Mouse (Mus musculus): Measurements from ENCODE around the gene Cym. TPM values are rescaled to one million over a fixed set of nuclear protein-coding genes. Genes with fewer than 3 reads are reported as not detected.

Gene Cym
- polyA plus RNA-seq, 1 experiment, result 0.10 TPM

DNA sequence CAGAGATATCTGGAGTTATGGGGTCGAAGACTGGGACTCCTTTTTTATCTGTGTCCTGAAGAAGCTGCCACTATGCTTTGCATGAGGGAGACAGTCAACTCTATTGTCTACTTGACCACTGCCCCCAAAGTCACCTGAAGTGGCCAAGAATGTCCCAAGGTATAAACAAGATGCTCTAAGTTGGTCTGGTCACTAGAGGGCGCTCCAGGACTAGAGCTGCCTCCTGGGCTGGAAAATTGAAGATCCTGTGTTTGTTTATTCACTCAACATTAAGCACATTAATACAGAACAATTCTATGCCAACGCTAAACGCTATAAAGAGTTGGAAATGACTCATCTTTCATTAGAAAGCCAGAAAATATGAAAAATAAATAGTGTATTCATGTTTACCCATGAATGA lies 15.5 kb downstream of the Cym start:
- TF ChIP-seq CTCF (IDR thresholded peaks at IDR 0.05; ENCODE audit: extremely low read depth, insufficient read depth, low read length) (peak; percentile 95), POLR2A (IDR thresholded peaks at IDR 0.05; ENCODE audit: extremely low read depth, insufficient read depth, low read length) (no peak)
- Histone ChIP-seq H3K4me3 (ENCODE audit: insufficient read depth, low read length) (no peak overlapping the region), H3K4me1 (ENCODE audit: control insufficient read depth, insufficient read depth, low read length) (peaks cover 7% of the 10 kb centered on the region), H3K27ac (ENCODE audit: insufficient read depth, low read length) (no peak overlapping the region)

DNA sequence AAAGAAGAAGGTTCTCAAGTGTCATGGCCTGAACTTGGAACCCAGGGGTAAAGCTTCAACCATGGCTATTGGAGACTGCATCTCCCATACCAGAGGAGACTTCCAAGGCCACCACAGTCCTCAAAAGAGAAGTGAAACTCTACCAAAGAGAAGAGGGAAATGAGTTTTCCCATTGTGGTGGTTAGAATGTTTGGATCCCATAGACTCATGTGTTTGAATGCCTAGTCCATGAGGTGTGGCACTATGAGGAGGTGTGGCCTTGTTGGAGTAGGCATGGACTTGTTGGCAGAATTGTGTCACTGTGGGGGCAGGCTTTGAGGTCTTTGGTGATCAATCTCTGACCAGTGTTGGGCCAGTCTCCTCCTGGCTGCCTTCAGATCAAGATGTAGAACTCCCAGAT lies 16.4 kb downstream of the Cym start:
- TF ChIP-seq POLR2A (IDR thresholded peaks at IDR 0.05; ENCODE audit: extremely low read depth, insufficient read depth, low read length), result no peak
- no peak for TF ChIP-seq CTCF (IDR thresholded peaks at IDR 0.05; ENCODE audit: extremely low read depth, insufficient read depth, low read length)
- Histone ChIP-seq H3K27ac (ENCODE audit: insufficient read depth, low read length) (no peak overlapping the region), H3K4me1 (ENCODE audit: control insufficient read depth, insufficient read depth, low read length) (peaks cover 7% of the 10 kb centered on the region), H3K4me3 (ENCODE audit: insufficient read depth, low read length) (no peak overlapping the region)

DNA sequence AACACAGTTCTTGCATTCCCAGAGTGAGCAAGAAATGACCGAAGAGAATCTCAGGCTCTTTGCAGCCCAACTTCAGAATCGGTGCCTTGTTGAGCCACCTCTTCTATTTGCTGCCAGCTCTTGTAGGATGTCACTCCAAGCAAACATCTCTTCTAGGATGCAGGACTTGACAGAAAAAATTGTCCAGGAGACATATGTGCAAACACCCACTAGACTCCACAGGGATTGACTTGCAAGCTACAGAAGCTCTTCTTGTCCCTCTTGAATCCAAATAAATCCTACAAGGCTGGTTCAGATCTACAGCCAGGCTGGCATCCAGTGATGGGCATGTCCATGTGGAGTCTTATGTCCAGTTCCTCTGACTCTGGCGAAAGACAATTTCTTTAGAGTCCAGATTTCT lies 17.1 kb downstream of the Cym start:
- no peak overlapping the region for H3K4me3 ChIP-seq (ENCODE audit: insufficient read depth, low read length)
- no peak overlapping the region for H3K27ac ChIP-seq (ENCODE audit: insufficient read depth, low read length)
- TF ChIP-seq POLR2A (IDR thresholded peaks at IDR 0.05; ENCODE audit: extremely low read depth, insufficient read depth, low read length) (no peak), CTCF (IDR thresholded peaks at IDR 0.05; ENCODE audit: extremely low read depth, insufficient read depth, low read length) (no peak)
- peaks cover 7% of the 10 kb centered on the region for H3K4me1 ChIP-seq (ENCODE audit: control insufficient read depth, insufficient read depth, low read length)

DNA sequence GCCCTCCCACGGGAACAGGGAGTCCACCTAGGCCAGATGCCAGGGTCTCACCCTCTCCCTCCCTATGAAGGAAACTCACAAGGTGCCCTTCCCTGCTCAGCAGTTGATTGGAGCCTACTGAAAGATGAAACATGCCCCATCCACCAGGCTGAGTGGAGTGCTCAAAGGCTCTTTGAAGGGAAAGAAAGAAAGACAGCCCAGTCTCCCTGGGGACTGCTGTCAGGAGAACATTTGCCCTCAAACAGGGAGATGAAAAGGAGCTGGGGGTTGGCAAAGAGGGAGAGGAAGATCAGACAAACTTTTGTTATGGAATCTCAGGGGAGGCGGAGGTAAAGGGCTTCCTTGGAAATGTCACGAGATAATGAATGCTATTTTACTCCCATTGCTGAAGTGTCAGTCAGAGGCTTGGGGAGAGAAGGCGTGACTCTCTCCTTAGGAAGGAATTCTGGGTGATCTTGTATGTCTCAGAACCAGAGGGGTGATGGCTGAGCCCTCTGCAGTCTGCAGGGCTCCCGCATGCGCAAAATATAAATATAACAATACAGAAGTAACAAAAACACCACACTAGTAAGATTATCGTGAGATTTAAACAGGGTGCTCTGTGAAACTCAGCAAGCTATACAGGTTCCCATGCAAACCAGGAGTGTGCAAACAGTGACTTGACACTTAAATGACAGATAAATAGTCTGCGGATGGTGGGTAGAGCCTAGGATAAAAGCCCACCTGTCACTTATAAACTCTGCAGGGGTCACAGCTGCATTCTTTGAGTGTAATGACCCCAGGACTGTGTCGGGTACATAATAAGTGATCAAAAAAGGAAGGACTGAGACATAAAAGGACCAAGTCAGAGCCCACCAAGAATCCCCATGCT lies 20.0 kb downstream of the Cym start:
- Histone ChIP-seq H3K4me3 (ENCODE audit: insufficient read depth, low read length) (no peak overlapping the region), H3K27ac (ENCODE audit: insufficient read depth, low read length) (no peak overlapping the region), H3K4me1 (ENCODE audit: control insufficient read depth, insufficient read depth, low read length) (peaks cover 3% of the 10 kb centered on the region; the same call in 1 of the 2 replicates)
- TF ChIP-seq CTCF (IDR thresholded peaks at IDR 0.05; ENCODE audit: extremely low read depth, insufficient read depth, low read length) (no peak), POLR2A (IDR thresholded peaks at IDR 0.05; ENCODE audit: extremely low read depth, insufficient read depth, low read length) (no peak)

DNA sequence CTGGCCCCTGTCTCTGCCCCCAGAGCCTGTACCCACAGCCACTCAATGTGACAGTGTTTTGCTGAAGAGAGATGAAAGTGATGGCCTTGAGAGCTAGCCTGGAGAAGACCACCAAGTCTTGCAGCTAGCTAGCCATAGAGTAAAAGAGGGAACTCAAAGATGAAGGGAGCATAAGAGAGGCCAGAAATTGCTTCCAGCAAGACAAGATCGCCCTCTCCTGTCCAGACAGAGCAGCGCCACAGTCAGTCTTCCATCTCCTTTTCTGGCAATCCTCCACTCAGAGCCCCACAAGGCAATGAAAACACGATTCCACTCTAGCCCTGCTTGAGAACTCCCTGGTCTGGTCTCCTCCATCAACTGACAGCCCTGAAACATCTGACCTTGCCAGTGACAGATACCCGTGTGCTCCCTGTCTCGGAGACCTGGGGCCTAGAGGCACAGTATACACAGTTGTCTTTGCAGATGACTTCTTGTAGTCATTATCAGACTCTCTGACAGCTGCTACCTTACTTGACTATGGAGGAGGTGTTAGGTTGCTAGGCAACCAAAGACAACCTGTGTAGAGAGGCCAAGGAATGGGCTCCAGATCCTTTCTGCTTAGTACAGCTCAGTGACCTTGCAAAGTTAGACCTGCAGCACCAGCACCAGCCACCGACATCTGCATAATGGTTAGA lies 33.2 kb downstream of the Cym start:
- peak; percentile 97 for TF ChIP-seq CTCF (IDR thresholded peaks at IDR 0.05; ENCODE audit: extremely low read depth, insufficient read depth, low read length)
- TF ChIP-seq POLR2A (IDR thresholded peaks at IDR 0.05; ENCODE audit: extremely low read depth, insufficient read depth, low read length), result no peak
- Histone ChIP-seq H3K27ac (ENCODE audit: insufficient read depth, low read length) (no peak overlapping the region), H3K4me3 (ENCODE audit: insufficient read depth, low read length) (no peak overlapping the region), H3K4me1 (ENCODE audit: control insufficient read depth, insufficient read depth, low read length) (peaks cover 3% of the 10 kb centered on the region; the same call in 1 of the 2 replicates)

DNA sequence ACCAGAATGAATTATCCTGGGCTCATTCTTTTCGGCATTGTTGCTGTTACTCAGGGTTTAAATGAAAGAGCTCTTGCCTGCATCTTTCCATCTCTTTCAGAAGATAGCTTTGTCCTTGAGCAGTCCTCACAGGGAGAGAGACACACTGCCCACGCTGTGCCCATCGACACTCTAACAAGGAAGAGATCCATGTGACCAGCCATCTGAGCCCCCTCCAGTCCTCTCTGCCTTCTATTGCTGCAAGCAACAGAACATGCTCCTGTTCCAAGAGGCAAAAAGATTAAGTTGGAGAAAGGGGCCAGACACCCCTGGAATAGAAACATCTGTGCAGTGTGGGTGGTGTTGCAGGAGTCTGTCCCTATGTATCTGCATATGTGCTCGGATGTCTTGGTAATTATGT lies 34.5 kb downstream of the Cym start:
- no peak overlapping the region for H3K27ac ChIP-seq (ENCODE audit: insufficient read depth, low read length)
- no peak for TF ChIP-seq CTCF (IDR thresholded peaks at IDR 0.05; ENCODE audit: extremely low read depth, insufficient read depth, low read length)
- no peak for TF ChIP-seq POLR2A (IDR thresholded peaks at IDR 0.05; ENCODE audit: extremely low read depth, insufficient read depth, low read length)
- no peak overlapping the region for H3K4me3 ChIP-seq (ENCODE audit: insufficient read depth, low read length)
- peaks cover 3% of the 10 kb centered on the region; the same call in 1 of the 2 replicates for H3K4me1 ChIP-seq (ENCODE audit: control insufficient read depth, insufficient read depth, low read length)

DNA sequence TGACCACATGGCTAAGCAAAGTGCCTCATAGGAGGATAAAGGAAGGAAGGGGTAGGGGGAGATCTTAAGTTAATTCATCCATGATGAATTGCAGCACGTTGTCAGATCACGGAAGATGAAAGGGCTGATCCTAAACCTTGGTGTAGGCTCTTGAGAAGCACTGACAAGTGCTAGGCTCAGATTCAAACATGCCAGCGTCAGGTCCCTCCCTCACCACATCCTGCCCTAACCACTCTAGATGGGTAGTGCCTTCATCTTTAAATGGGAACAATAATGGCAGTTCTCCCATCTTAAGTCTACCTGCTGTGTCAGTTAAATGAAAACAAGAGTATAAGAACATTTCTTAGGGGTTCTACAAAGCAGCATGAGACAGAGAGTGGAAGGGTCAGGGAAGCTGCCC lies 35.9 kb downstream of the Cym start:
- peaks cover 3% of the 10 kb centered on the region; the same call in 1 of the 2 replicates for H3K4me1 ChIP-seq (ENCODE audit: control insufficient read depth, insufficient read depth, low read length)
- no peak overlapping the region for H3K4me3 ChIP-seq (ENCODE audit: insufficient read depth, low read length)
- no peak for TF ChIP-seq CTCF (IDR thresholded peaks at IDR 0.05; ENCODE audit: extremely low read depth, insufficient read depth, low read length)
- no peak for TF ChIP-seq POLR2A (IDR thresholded peaks at IDR 0.05; ENCODE audit: extremely low read depth, insufficient read depth, low read length)
- no peak overlapping the region for H3K27ac ChIP-seq (ENCODE audit: insufficient read depth, low read length)

DNA sequence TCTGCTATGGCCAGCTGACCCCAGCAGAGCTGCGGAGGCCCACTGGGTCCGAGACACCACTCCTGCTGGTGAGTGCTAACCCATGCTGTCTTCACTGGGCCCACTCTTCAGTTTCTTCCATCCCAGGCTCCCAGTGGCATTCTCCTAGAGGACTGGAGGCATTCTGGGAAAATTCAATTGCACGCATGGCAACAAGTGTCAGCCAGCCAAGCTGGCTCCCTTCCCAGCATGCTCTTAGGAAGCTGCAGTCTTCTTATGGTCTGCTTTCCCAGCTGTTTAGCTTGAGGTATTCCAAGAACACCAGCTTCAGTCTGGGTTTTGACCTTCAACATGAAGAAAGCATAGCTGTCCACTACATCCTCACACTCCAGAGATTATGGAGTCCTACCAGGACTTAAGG lies 38.4 kb downstream of the Cym start:
- H3K27ac ChIP-seq (ENCODE audit: insufficient read depth, low read length), result no peak overlapping the region
- no peak overlapping the region for H3K4me3 ChIP-seq (ENCODE audit: insufficient read depth, low read length)
- H3K4me1 ChIP-seq (ENCODE audit: control insufficient read depth, insufficient read depth, low read length), result peaks cover 1% of the 10 kb centered on the region; the same call in 1 of the 2 replicates
- TF ChIP-seq CTCF (IDR thresholded peaks at IDR 0.05; ENCODE audit: extremely low read depth, insufficient read depth, low read length), result no peak
- TF ChIP-seq POLR2A (IDR thresholded peaks at IDR 0.05; ENCODE audit: extremely low read depth, insufficient read depth, low read length), result no peak

DNA sequence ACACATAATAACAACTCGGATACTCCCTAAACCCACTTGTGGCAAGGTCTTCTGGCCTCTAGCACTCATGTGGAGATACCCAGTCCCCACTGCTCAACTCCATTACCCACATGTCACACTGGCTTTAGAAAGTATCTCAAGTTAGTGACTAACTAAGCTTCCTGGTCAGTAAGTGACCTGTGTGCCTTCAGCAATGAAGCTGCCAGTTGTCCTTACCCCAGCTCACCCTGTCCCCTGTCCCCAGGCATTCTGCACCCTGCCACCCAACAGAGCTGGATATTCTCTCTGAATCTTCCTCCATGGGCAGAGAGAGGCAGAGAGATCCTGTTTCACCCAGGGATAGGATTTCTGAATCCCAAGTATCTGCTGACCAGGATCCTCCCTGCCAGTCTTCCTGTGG lies 38.8 kb downstream of the Cym start, which contains the start of gene Kcna10:
Gene Kcna10 (plus strand): TSS at position 301 of the 400 bp plus-strand sequence.
- Histone ChIP-seq H3K27ac (ENCODE audit: insufficient read depth, low read length) (no peak within 1 kb of the TSS), H3K4me1 (ENCODE audit: control insufficient read depth, insufficient read depth, low read length) (peaks cover 1% of the 10 kb centered on the region; the same call in 1 of the 2 replicates), H3K4me3 (ENCODE audit: insufficient read depth, low read length) (no peak within 1 kb of the TSS)
- TF ChIP-seq CTCF (IDR thresholded peaks at IDR 0.05; ENCODE audit: extremely low read depth, insufficient read depth, low read length), result no peak
- no peak for TF ChIP-seq POLR2A (IDR thresholded peaks at IDR 0.05; ENCODE audit: extremely low read depth, insufficient read depth, low read length)
